Mouse (Mus musculus): ENCODE measurements around the gene Sec22c. TPM values are rescaled to one million over a fixed set of nuclear protein-coding genes. Genes with fewer than 3 reads are reported as not detected.

The Sec22c gene
- total RNA-seq, 2 experiments from 2014 or later: 27.7 to 29.1 TPM

GRCm38 (mm10) chr9:121697150-121698049 is 7.9 kb downstream of the Sec22c start:
- DNase-seq (ENCODE audit: low spot score in 2 of 2): peak; percentile 62 to 84
- intact Hi-C loops (cut with DNase I): no loop called here

- intact Hi-C loops (cut with DNase I): no loop called here
- no peak for DNase-seq (ENCODE audit: low spot score in 2 of 2)
Observed at GRCm38 (mm10) chr9:121696626-121697025, 8.7 kb downstream of the Sec22c start.

- intact Hi-C loops (cut with DNase I): no loop called here
- DNase-seq (ENCODE audit: low spot score in 2 of 2): no peak
Observed at GRCm38 (mm10) chr9:121694736-121695135, 10.6 kb downstream of the Sec22c start.

GRCm38 (mm10) chr9:121690734-121691133 is 14.6 kb downstream of the Sec22c start:
- intact Hi-C loops (cut with DNase I): no loop called here
- DNase-seq (ENCODE audit: low spot score in 2 of 2): no peak

GRCm38 (mm10) chr9:121690200-121690651 is 15.1 kb downstream of the Sec22c start:
- intact Hi-C loops (cut with DNase I): no loop called here
- DNase-seq (ENCODE audit: low spot score in 2 of 2): peak; percentile 76 to 84

GRCm38 (mm10) chr9:121684702-121685101 is 20.6 kb downstream of the Sec22c start:
- intact Hi-C loops (cut with DNase I): no loop called here
- DNase-seq (ENCODE audit: low spot score in 2 of 2): no peak

- intact Hi-C loops (cut with DNase I): no loop called here
- no peak for DNase-seq (ENCODE audit: low spot score in 2 of 2)
Observed at GRCm38 (mm10) chr9:121682037-121682680, 23.1 kb downstream of the Sec22c start.

- no peak for DNase-seq (ENCODE audit: low spot score in 2 of 2)
- intact Hi-C loops (cut with DNase I): no loop called here
Observed at GRCm38 (mm10) chr9:121681191-121681590, 24.1 kb downstream of the Sec22c start.

- intact Hi-C loops (cut with DNase I): loop anchor here (5.0 kb wide), 2 partner anchors 37 to 202 kb away; partner anchors contain the start of genes Lyzl4 and Vipr1
- DNase-seq (ENCODE audit: low spot score in 2 of 2): peak; percentile 60 to 62
Observed at GRCm38 (mm10) chr9:121679549-121679948, 25.7 kb downstream of the Sec22c start.

- DNase-seq (ENCODE audit: low spot score in 2 of 2): no peak
- intact Hi-C loops (cut with DNase I): loop anchor here (5.0 kb wide), 2 partner anchors 35 to 200 kb away; partner anchors contain the start of genes Lyzl4 and Vipr1
Observed at GRCm38 (mm10) chr9:121677476-121677875, 27.8 kb downstream of the Sec22c start.

- DNase-seq (ENCODE audit: low spot score in 2 of 2): no peak
- intact Hi-C loops (cut with DNase I): loop anchor here (5.0 kb wide), 2 partner anchors 35 to 200 kb away; partner anchors contain the start of genes Lyzl4 and Vipr1
Observed at GRCm38 (mm10) chr9:121677069-121677468, 28.2 kb downstream of the Sec22c start.

GRCm38 (mm10) chr9:121675556-121675955 is 29.7 kb downstream of the Sec22c start:
- DNase-seq (ENCODE audit: low spot score in 2 of 2): no peak
- intact Hi-C loops (cut with DNase I): loop anchor here (5.0 kb wide), 2 partner anchors 33 to 198 kb away; partner anchors contain the start of genes Lyzl4 and Vipr1

- no peak for DNase-seq (ENCODE audit: low spot score in 2 of 2)
- intact Hi-C loops (cut with DNase I): loop anchor here (5.0 kb wide), 2 partner anchors 33 to 198 kb away; partner anchors contain the start of genes Lyzl4 and Vipr1
Observed at GRCm38 (mm10) chr9:121675011-121675410, 30.3 kb downstream of the Sec22c start.

GRCm38 (mm10) chr9:121673716-121674115 is 31.6 kb downstream of the Sec22c start:
- DNase-seq (ENCODE audit: low spot score in 2 of 2): no peak
- intact Hi-C loops (cut with DNase I): no loop called here

- no peak for DNase-seq (ENCODE audit: low spot score in 2 of 2)
- intact Hi-C loops (cut with DNase I): no loop called here
Observed at GRCm38 (mm10) chr9:121672311-121672710, 33.0 kb downstream of the Sec22c start.

- peak in 1 of 2 experiments; percentile 40 for DNase-seq (ENCODE audit: low spot score in 2 of 2)
- intact Hi-C loops (cut with DNase I): no loop called here
Observed at GRCm38 (mm10) chr9:121671300-121671699, 34.0 kb downstream of the Sec22c start.

- peak in 1 of 2 experiments; percentile 39 for DNase-seq (ENCODE audit: low spot score in 2 of 2)
- intact Hi-C loops (cut with DNase I): no loop called here
Observed at GRCm38 (mm10) chr9:121669348-121669791, 35.9 kb downstream of the Sec22c start.

GRCm38 (mm10) chr9:121667822-121668221 is 37.5 kb downstream of the Sec22c start:
- intact Hi-C loops (cut with DNase I): no loop called here
- DNase-seq (ENCODE audit: low spot score in 2 of 2): peak in 1 of 2 experiments; percentile 61

GRCm38 (mm10) chr9:121666957-121667630 is 38.2 kb downstream of the Sec22c start:
- intact Hi-C loops (cut with DNase I): no loop called here
- DNase-seq (ENCODE audit: low spot score in 2 of 2): peak; percentile 68 to 78
